Mouse (Mus musculus) liver, adult 2 months (tissue): ENCODE results near the gene Tns4.

Experiments
- CTCF ChIP-seq: fragments of 200-500 bp; IDR thresholded peaks from 2 replicates; pipeline ENCODE4 v1.5.1; 2011; ENCODE audit warnings: low read depth, low read length, control low read depth
- POLR2A ChIP-seq: fragments of 200-500 bp; IDR thresholded peaks from 2 replicates; pipeline ENCODE4 v1.6.1; 2011; ENCODE audit warnings: low read length, control low read depth; ENCODE audit not compliant: insufficient read depth; ENCODE audit errors: extremely low read depth

DNA sequence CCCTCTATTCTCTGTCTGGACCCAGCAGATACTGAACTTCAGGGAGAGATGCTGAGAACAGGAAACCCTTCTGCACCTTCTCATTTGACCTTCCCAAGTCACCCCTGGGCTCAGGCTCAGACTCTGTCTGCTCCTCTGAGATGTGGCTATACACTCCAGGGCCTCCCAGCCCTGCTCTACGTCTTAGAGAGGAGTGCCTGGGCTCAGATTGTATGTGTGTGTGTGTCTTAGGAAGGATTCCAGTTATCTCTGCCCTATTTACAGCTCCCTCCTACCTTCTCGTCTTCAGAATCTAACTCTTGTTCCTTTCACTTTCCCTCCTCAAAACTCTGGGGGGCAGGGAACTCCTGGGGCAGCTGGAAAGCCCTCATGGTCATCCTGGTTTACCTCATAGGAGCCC lies 620 bp downstream of the Tns4 start:
- TF ChIP-seq POLR2A, result no peak
- TF ChIP-seq CTCF, result no peak
